Mouse (Mus musculus) 3134 (cell line): Measurements from ENCODE around the gene Inha.
A peak's percentile ranks its signal among the peaks of the same experiment; 100 is the strongest.

Source experiments
- DNase-seq: peaks from one replicate; pipeline ENCODE4 v3.0.0-alpha.2; 2011; ENCODE audit warnings: low spot score; ENCODE audit not compliant: insufficient read length; ENCODE audit errors: extremely low read depth

Inha gene

DNA sequence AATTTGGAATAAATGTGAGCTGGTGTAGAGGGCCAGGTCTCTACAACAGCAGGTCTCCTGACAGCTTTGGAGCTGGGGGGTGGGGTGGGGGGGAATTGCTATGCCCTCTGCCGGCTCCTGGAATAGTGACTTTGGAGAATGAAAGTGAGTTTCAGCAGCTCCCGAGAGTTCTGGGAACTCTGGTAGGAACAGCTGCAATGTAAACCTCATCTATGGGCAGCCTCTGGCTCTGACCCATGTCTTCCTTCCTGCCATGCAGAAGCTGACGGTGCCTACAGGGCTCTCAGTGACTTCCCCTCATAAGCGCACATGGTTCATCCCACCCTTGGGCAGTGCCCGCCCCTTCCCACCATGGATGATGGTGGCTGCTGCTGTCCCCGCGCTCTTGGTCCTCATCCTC, 48.8 kb downstream of the Inha start:
- DNase-seq, result no peak

DNA sequence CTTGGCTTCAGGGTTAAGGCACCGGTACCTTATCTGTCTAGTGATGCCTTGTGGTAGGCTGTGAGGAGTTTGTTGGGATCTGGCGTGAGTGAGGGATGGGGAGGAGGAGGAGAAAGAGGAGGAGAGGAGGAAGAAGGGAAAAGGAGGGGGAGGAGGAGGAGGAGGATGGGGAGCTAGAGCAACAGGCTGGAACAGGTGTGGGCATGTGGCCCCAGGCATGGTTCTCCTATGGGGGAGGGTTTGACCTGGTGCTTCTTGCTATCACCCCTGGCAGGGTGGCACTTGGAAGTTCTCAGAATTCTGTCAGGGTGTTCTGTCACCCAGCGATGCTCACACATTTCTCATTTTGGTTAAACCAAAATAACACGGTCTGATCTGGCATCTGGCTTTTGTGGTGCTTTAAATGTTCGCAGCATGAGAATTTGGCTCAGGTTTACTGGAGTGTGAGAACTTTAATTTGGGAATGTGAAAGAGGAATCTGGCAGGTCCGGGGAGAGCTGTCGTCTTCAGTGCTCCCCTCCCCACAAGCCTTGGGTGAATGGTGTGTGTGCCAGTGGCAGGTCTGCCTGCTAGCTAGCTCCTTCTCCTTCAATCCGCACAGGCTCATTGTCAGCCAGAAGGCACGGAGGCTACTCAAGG, 49.4 kb downstream of the Inha start:
- no peak for DNase-seq

DNA sequence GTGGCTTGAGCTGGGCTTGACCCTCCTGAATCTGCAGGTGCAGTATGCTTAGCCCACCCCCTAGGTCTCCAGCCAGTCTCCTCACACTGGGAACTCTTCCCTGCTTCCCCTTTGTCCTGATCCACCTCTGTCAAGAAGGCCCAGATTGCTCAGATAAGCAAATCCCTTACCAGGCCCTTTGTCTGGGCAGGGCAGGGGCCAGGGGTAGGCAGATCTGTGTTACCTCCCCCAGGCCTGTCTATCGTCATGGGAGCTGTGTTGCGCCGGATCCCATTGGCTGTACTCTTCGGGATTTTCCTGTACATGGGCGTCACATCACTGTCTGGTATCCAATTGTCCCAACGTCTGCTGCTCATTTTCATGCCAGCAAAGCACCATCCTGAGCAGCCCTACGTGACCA, 50.2 kb downstream of the Inha start:
- DNase-seq, result no peak

DNA sequence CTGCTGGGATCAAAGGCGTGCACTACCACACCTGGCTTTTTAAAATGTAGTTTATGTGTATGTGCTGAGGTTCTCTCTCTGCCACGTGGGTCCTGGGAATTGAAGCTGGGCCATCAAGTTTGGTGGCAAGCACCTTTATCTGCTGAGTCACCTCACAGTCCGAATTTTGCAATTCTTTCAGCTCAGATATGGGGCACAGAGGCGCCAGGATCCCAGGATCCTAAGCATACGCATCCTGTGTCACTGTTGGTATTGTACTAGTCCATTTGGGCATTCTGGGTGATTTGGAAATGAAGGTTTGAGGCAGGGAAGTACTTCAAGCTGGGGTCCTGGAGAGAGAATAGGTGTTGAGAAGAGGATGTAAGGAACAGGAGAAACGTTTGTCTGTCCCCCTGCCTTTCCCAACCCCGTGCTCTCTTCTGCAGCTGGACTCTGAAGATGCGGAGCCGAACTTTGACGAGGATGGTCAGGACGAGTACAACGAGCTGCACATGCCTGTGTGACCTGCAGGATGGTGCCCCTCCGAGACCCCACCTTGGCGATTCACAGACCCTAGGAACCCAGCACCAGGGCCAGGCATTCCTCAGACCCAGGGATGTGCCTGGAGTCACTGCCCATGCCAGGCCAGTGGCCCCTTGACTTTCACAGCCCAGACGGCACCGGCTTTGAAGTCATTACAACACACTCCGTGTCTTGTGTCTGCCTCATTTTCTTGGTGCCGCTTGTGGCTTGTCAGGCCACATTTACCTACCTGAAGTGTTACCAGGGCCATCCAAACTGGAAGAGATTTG, 51.7 kb downstream of the Inha start:
- DNase-seq, result no peak

DNA sequence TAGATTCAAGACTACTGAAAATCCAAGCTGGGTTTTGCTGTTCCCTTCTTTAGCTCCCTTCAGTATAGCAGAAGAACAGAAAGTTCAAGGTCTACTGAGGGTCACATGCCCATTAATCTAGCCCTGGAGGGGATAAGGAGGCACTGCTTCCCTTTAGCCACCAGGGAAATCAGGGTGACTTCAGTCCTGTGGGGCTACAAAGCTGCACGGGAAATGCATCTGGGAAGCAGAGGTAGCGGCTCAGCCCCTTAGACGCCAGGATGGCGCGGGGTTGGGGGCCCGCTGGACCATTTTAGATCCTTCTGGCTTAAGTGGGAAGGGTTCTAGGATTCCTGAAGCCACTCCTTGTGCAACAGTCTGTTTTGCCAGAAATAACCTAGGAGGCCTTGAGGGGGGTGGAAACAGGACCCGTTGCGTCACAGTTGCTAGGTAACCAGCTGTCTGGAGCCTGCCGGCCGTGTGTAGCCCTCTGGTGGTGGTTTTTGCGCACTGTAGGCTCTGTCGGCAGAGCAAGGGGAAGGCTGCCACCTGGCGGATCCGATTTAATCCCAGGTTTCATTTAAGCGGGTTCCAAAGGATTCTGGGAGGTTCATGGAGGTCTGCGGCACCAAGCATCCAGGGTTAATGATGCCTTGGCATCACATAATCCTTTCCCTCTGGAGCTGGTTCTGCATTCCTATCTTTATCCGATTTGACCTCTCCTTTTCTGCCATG, 52.5 kb downstream of the Inha start:
- DNase-seq, result peak; percentile 64
